Mouse (Mus musculus): ENCODE data around the gene Mfsd12. TPM values are rescaled to one million over a fixed set of nuclear protein-coding genes. Genes with fewer than 3 reads are reported as not detected.

Mfsd12 gene
- 13.1 and 15.6 TPM in 2 replicates for polyA plus RNA-seq (2012; rRNA removed)

- peak; percentile 96 for DNase-seq (ENCODE audit: low read depth)
- TF ChIP-seq POLR2A (IDR thresholded peaks at IDR 0.05; ENCODE audit: borderline replicate concordance, extremely low read depth, insufficient read depth, insufficient read length, poor library complexity, severe bottlenecking): peak; percentile 79
- no peak for TF ChIP-seq CTCF (IDR thresholded peaks at IDR 0.05; ENCODE audit: borderline replicate concordance, extremely low read depth, insufficient read depth, insufficient read length)
Observed at GRCm38 (mm10) chr10:81356991-81357844, at the start of gene Mfsd12. Gene Mfsd12 (plus strand): TSS chr10:81357491.

GRCm38 (mm10) chr10:81309571-81309970 is 47.7 kb upstream of the Mfsd12 start:
- no peak for TF ChIP-seq POLR2A (IDR thresholded peaks at IDR 0.05; ENCODE audit: borderline replicate concordance, extremely low read depth, insufficient read depth, insufficient read length, poor library complexity, severe bottlenecking)
- no peak for TF ChIP-seq CTCF (IDR thresholded peaks at IDR 0.05; ENCODE audit: borderline replicate concordance, extremely low read depth, insufficient read depth, insufficient read length)
- DNase-seq (ENCODE audit: low read depth): no peak

- TF ChIP-seq CTCF (IDR thresholded peaks at IDR 0.05; ENCODE audit: borderline replicate concordance, extremely low read depth, insufficient read depth, insufficient read length) (no peak), POLR2A (IDR thresholded peaks at IDR 0.05; ENCODE audit: borderline replicate concordance, extremely low read depth, insufficient read depth, insufficient read length, poor library complexity, severe bottlenecking) (no peak)
- DNase-seq (ENCODE audit: low read depth): no peak
Observed at GRCm38 (mm10) chr10:81313581-81313980, 43.7 kb upstream of the Mfsd12 start.

- DNase-seq (ENCODE audit: low read depth): no peak
- TF ChIP-seq CTCF (IDR thresholded peaks at IDR 0.05; ENCODE audit: borderline replicate concordance, extremely low read depth, insufficient read depth, insufficient read length): no peak
- TF ChIP-seq POLR2A (IDR thresholded peaks at IDR 0.05; ENCODE audit: borderline replicate concordance, extremely low read depth, insufficient read depth, insufficient read length, poor library complexity, severe bottlenecking): no peak
Observed at GRCm38 (mm10) chr10:81314201-81314600, 43.1 kb upstream of the Mfsd12 start.

- TF ChIP-seq POLR2A (IDR thresholded peaks at IDR 0.05; ENCODE audit: borderline replicate concordance, extremely low read depth, insufficient read depth, insufficient read length, poor library complexity, severe bottlenecking): no peak
- no peak for TF ChIP-seq CTCF (IDR thresholded peaks at IDR 0.05; ENCODE audit: borderline replicate concordance, extremely low read depth, insufficient read depth, insufficient read length)
- DNase-seq (ENCODE audit: low read depth): no peak
Observed at GRCm38 (mm10) chr10:81315587-81315986, 41.7 kb upstream of the Mfsd12 start.

GRCm38 (mm10) chr10:81316338-81317060 is 40.8 kb upstream of the Mfsd12 start:
- peak; percentile 40 for DNase-seq (ENCODE audit: low read depth)
- TF ChIP-seq CTCF (IDR thresholded peaks at IDR 0.05; ENCODE audit: borderline replicate concordance, extremely low read depth, insufficient read depth, insufficient read length) (peak; percentile 55; the same call in 1 of the 2 replicates), POLR2A (IDR thresholded peaks at IDR 0.05; ENCODE audit: borderline replicate concordance, extremely low read depth, insufficient read depth, insufficient read length, poor library complexity, severe bottlenecking) (no peak)

GRCm38 (mm10) chr10:81317273-81317672 is 40.0 kb upstream of the Mfsd12 start:
- TF ChIP-seq POLR2A (IDR thresholded peaks at IDR 0.05; ENCODE audit: borderline replicate concordance, extremely low read depth, insufficient read depth, insufficient read length, poor library complexity, severe bottlenecking): no peak
- no peak for TF ChIP-seq CTCF (IDR thresholded peaks at IDR 0.05; ENCODE audit: borderline replicate concordance, extremely low read depth, insufficient read depth, insufficient read length)

GRCm38 (mm10) chr10:81318589-81319329 is 38.5 kb upstream of the Mfsd12 start:
- no peak for TF ChIP-seq CTCF (IDR thresholded peaks at IDR 0.05; ENCODE audit: borderline replicate concordance, extremely low read depth, insufficient read depth, insufficient read length)
- no peak for TF ChIP-seq POLR2A (IDR thresholded peaks at IDR 0.05; ENCODE audit: borderline replicate concordance, extremely low read depth, insufficient read depth, insufficient read length, poor library complexity, severe bottlenecking)
- DNase-seq (ENCODE audit: low read depth): no peak

More at GRCm38 (mm10) chr10:81317273-81317672, 40.0 kb upstream of the Mfsd12 start:
- DNase-seq (ENCODE audit: low read depth): peak; percentile 35

- peak; percentile 15 for DNase-seq (ENCODE audit: low read depth)
- peak; percentile 17; the same call in 1 of the 2 replicates for TF ChIP-seq CTCF (IDR thresholded peaks at IDR 0.05; ENCODE audit: borderline replicate concordance, extremely low read depth, insufficient read depth, insufficient read length)
- no peak for TF ChIP-seq POLR2A (IDR thresholded peaks at IDR 0.05; ENCODE audit: borderline replicate concordance, extremely low read depth, insufficient read depth, insufficient read length, poor library complexity, severe bottlenecking)
Observed at GRCm38 (mm10) chr10:81319330-81319699, 38.0 kb upstream of the Mfsd12 start.

- no peak for DNase-seq (ENCODE audit: low read depth)
- no peak for TF ChIP-seq CTCF (IDR thresholded peaks at IDR 0.05; ENCODE audit: borderline replicate concordance, extremely low read depth, insufficient read depth, insufficient read length)
Observed at GRCm38 (mm10) chr10:81319741-81320549, 37.3 kb upstream of the Mfsd12 start.

Data from brain, embryonic 14.5 days (tissue).